Comparison of ENCODE assay signal across 11 mouse cellular contexts in the genomic region with DNA sequence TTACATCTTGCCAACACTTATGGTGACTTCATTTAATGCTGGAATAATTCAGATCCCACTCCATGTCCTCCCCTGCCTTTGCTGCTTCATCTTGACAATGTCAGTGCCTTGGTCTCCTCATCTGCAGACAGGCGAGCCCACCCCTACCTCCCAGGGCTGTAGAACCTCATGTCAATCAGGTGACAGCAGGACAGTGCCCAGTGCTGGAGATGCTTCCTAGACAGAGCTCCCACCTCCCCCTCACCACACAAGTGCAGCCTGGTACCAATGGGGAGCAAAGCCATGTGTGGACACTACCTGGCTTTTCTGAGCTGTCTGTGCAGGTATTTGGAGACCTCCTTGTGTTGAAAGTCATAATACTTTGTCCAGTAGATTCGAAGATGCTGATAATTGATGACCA. TPM values are rescaled to one million over a fixed set of nuclear protein-coding genes. Genes with fewer than 3 reads are reported as not detected.
"Had no signal": no experiment of that assay in that cellular context is flagged by ENCODE, and none has a peak within 500 bp of the region (broad histone marks: within the 10 kb centered on the region; RNA-seq: fewer than 3 reads in every experiment).

No protein-coding gene starts in this region.

RNA-seq across cellular contexts. Expression of a gene that starts 8.6 kb away (rescaled TPM):
- polyA plus RNA-seq: neural tube, embryonic 14.5 days; testis, adult 2 months had no signal

RNA-seq across cellular contexts. Expression of a gene that starts 17.6 kb away (rescaled TPM):
- polyA plus RNA-seq: neural tube, embryonic 13.5 days; neural tube, embryonic 14.5 days; neural tube, embryonic 15.5 days; small intestine, adult 2 months; spleen, adult 2 months; stomach, embryonic 14.5 days; stomach, embryonic 15.5 days; stomach, embryonic 16.5 days; stomach, postnatal 0 days; testis, adult 2 months; urinary bladder, adult 2 months had no signal

RNA-seq across cellular contexts. Expression of a gene that starts 31.6 kb away (rescaled TPM):
- polyA plus RNA-seq: neural tube, embryonic 13.5 days; neural tube, embryonic 14.5 days; neural tube, embryonic 15.5 days; spleen, adult 2 months; stomach, embryonic 15.5 days; stomach, embryonic 16.5 days; stomach, postnatal 0 days; testis, adult 2 months had no signal

RNA-seq across cellular contexts. Expression of a gene that starts 35.5 kb away (rescaled TPM):
- polyA plus RNA-seq: neural tube, embryonic 13.5 days; neural tube, embryonic 14.5 days; neural tube, embryonic 15.5 days; spleen, adult 2 months; stomach, embryonic 14.5 days; stomach, embryonic 15.5 days; stomach, embryonic 16.5 days; testis, adult 2 months; urinary bladder, adult 2 months had no signal
